Mouse (Mus musculus) lung, embryonic 15.5 days (tissue): ENCODE measurements around the gene Dpf3. TPM values are rescaled to one million over a fixed set of nuclear protein-coding genes. Genes with fewer than 3 reads are reported as not detected.

Source experiments
- ATAC-seq: fragments of 200-750 bp; cut with Nextera tagmentation; 2 replicates; pipeline ENCODE4 v1.8.0; 2017; ENCODE audit warnings: moderate number of reproducible peaks, borderline replicate concordance; ENCODE audit not compliant: low FRiP score, low TSS enrichment; ENCODE audit errors: extremely low read depth
- H3K27ac ChIP-seq: fragments of 300-500 bp; sonication (generic); 2 replicates; pipeline ENCODE4 v1.5.1; 2015; ENCODE audit warnings: moderate library complexity, mild to moderate bottlenecking, inconsistent platforms
- H3K27me3 ChIP-seq: fragments of 300-500 bp; sonication (generic); 2 replicates; pipeline ENCODE4 v1.6.1; 2015; ENCODE audit warnings: inconsistent platforms
- H3K36me3 ChIP-seq: fragments of 300-500 bp; sonication (generic); 2 replicates; pipeline ENCODE4 v1.6.1; 2015; ENCODE audit warnings: inconsistent platforms
- H3K4me1 ChIP-seq: fragments of 300-500 bp; sonication (generic); 2 replicates; pipeline ENCODE4 v1.6.1; 2015; ENCODE audit warnings: inconsistent platforms
- H3K4me2 ChIP-seq: fragments of 300-500 bp; sonication (generic); 2 replicates; pipeline ENCODE4 v1.6.1; 2015; ENCODE audit warnings: inconsistent platforms, mild to moderate bottlenecking, moderate library complexity
- H3K4me3 ChIP-seq: fragments of 300-500 bp; sonication (generic); 2 replicates; pipeline ENCODE4 v1.5.1; 2015; ENCODE audit warnings: mild to moderate bottlenecking, inconsistent platforms
- H3K9ac ChIP-seq: fragments of 300-500 bp; sonication (generic); 2 replicates; pipeline ENCODE4 v1.6.1; 2015; ENCODE audit warnings: inconsistent platforms
- H3K9me3 ChIP-seq: fragments of 300-500 bp; sonication (generic); 2 replicates; pipeline ENCODE4 v1.6.1; 2016; ENCODE audit warnings: inconsistent platforms
- WGBS: fragments of 180-500 bp; shearing (Covaris S2); methylation state at CpG from one replicate; pipeline ENCODE4 v1.1.7; 2015; 5-methylcytosine and 5-hydroxymethylcytosine counted together
- polyA plus RNA-seq: library from polyadenylated mRNA; unstranded; fragments of >200 nt; fragmentation: Nextera tagmentation; extraction: Ambion mirVana; gene quantifications from 2 replicates; pipeline ENCODE4 v1.2.1, GENCODE M21; 2015

Dpf3 gene
- polyA plus RNA-seq, 1 experiment from 2014 or later: 3.7 TPM

- WGBS: 31% methylated on average over 7 of the region's 7 CpGs
- Histone ChIP-seq H3K4me3 (no peak overlapping the region), H3K27ac (no peak overlapping the region), H3K9me3 (no peaks in the 10 kb centered on the region), H3K27me3 (no peaks in the 10 kb centered on the region), H3K36me3 (no peaks in the 10 kb centered on the region), H3K9ac (no peak overlapping the region), H3K4me1 (peaks cover 7% of the 10 kb centered on the region), H3K4me2 (no peak overlapping the region)
- ATAC-seq: no peak
Measured at GRCm38 (mm10) chr12:83220964-83221363, 266.6 kb downstream of the Dpf3 start.

- 58% methylated on average over 6 of the region's 6 CpGs for WGBS
Measured at GRCm38 (mm10) chr12:83213879-83214341, 273.6 kb downstream of the Dpf3 start.

GRCm38 (mm10) chr12:83211976-83212375 is 275.5 kb downstream of the Dpf3 start:
- Histone ChIP-seq H3K4me2 (no peak overlapping the region), H3K4me1 (no peaks in the 10 kb centered on the region), H3K4me3 (no peak overlapping the region), H3K27me3 (no peaks in the 10 kb centered on the region), H3K9me3 (no peaks in the 10 kb centered on the region), H3K9ac (no peak overlapping the region), H3K36me3 (no peaks in the 10 kb centered on the region), H3K27ac (no peak overlapping the region)
- ATAC-seq: no peak
- WGBS: 58% methylated on average over 2 of the region's 2 CpGs

More at GRCm38 (mm10) chr12:83213879-83214341, 273.6 kb downstream of the Dpf3 start:
- no peaks in the 10 kb centered on the region for H3K27me3 ChIP-seq
- no peak overlapping the region for H3K4me3 ChIP-seq
- H3K36me3 ChIP-seq: no peaks in the 10 kb centered on the region
- no peaks in the 10 kb centered on the region for H3K9me3 ChIP-seq
- H3K4me1 ChIP-seq: no peaks in the 10 kb centered on the region
- no peak overlapping the region for H3K27ac ChIP-seq
- ATAC-seq: no peak
- no peak overlapping the region for H3K9ac ChIP-seq
- no peak overlapping the region for H3K4me2 ChIP-seq

- no peaks in the 10 kb centered on the region for H3K4me1 ChIP-seq
- no peak overlapping the region for H3K4me2 ChIP-seq
- H3K4me3 ChIP-seq: no peak overlapping the region
- H3K27me3 ChIP-seq: no peaks in the 10 kb centered on the region
- ATAC-seq: no peak
- H3K27ac ChIP-seq: no peak overlapping the region
- no peaks in the 10 kb centered on the region for H3K9me3 ChIP-seq
- WGBS: 65% methylated on average over 7 of the region's 7 CpGs
- no peaks in the 10 kb centered on the region for H3K36me3 ChIP-seq
- no peak overlapping the region for H3K9ac ChIP-seq
Measured at GRCm38 (mm10) chr12:83211146-83211822, 276.2 kb downstream of the Dpf3 start.

- no peak for ATAC-seq
- no peak overlapping the region for H3K4me2 ChIP-seq
- no peaks in the 10 kb centered on the region for H3K4me1 ChIP-seq
- 70% methylated on average over 3 of the region's 3 CpGs for WGBS
- H3K36me3 ChIP-seq: no peaks in the 10 kb centered on the region
- H3K4me3 ChIP-seq: no peak overlapping the region
- H3K27me3 ChIP-seq: no peaks in the 10 kb centered on the region
- no peak overlapping the region for H3K27ac ChIP-seq
- no peak overlapping the region for H3K9ac ChIP-seq
- H3K9me3 ChIP-seq: no peaks in the 10 kb centered on the region
Measured at GRCm38 (mm10) chr12:83210735-83211134, 276.8 kb downstream of the Dpf3 start.

- no peaks in the 10 kb centered on the region for H3K27me3 ChIP-seq
- WGBS: 53% methylated on average over 5 of the region's 5 CpGs
- no peak overlapping the region for H3K27ac ChIP-seq
- H3K9me3 ChIP-seq: no peaks in the 10 kb centered on the region
- no peak overlapping the region for H3K4me2 ChIP-seq
- no peak for ATAC-seq
- no peaks in the 10 kb centered on the region for H3K4me1 ChIP-seq
- H3K4me3 ChIP-seq: no peak overlapping the region
- no peak overlapping the region for H3K9ac ChIP-seq
- no peaks in the 10 kb centered on the region for H3K36me3 ChIP-seq
Measured at GRCm38 (mm10) chr12:83210294-83210693, 277.2 kb downstream of the Dpf3 start.

- no peak overlapping the region for H3K4me2 ChIP-seq
- no peaks in the 10 kb centered on the region for H3K9me3 ChIP-seq
- no peak overlapping the region for H3K4me3 ChIP-seq
- 27% methylated on average over 6 of the region's 6 CpGs for WGBS
- H3K27me3 ChIP-seq: no peaks in the 10 kb centered on the region
- H3K9ac ChIP-seq: no peak overlapping the region
- H3K36me3 ChIP-seq: no peaks in the 10 kb centered on the region
- H3K4me1 ChIP-seq: no peaks in the 10 kb centered on the region
- no peak overlapping the region for H3K27ac ChIP-seq
- no peak for ATAC-seq
Measured at GRCm38 (mm10) chr12:83209461-83209860, 278.1 kb downstream of the Dpf3 start.

- Histone ChIP-seq H3K27me3 (no peaks in the 10 kb centered on the region), H3K4me3 (no peak overlapping the region), H3K4me2 (no peak overlapping the region), H3K9ac (no peak overlapping the region), H3K36me3 (no peaks in the 10 kb centered on the region), H3K9me3 (no peaks in the 10 kb centered on the region), H3K4me1 (no peaks in the 10 kb centered on the region), H3K27ac (no peak overlapping the region)
- no peak for ATAC-seq
- 72% methylated on average over 6 of the region's 6 CpGs for WGBS
Measured at GRCm38 (mm10) chr12:83208841-83209240, 278.7 kb downstream of the Dpf3 start.

GRCm38 (mm10) chr12:83208011-83208410 is 279.5 kb downstream of the Dpf3 start:
- Histone ChIP-seq H3K27me3 (no peaks in the 10 kb centered on the region), H3K4me1 (no peaks in the 10 kb centered on the region), H3K9me3 (no peaks in the 10 kb centered on the region), H3K9ac (no peak overlapping the region), H3K27ac (no peak overlapping the region), H3K36me3 (no peaks in the 10 kb centered on the region), H3K4me2 (no peak overlapping the region), H3K4me3 (no peak overlapping the region)
- WGBS: 64% methylated on average over 8 of the region's 8 CpGs
- ATAC-seq: no peak

- WGBS: 61% methylated on average over 5 of the region's 5 CpGs
Measured at GRCm38 (mm10) chr12:83207481-83207880, 280.0 kb downstream of the Dpf3 start.

GRCm38 (mm10) chr12:83206866-83207265 is 280.6 kb downstream of the Dpf3 start:
- no peak for ATAC-seq
- 53% methylated on average over 6 of the region's 6 CpGs for WGBS
- Histone ChIP-seq H3K9ac (no peak overlapping the region), H3K4me3 (no peak overlapping the region), H3K9me3 (no peaks in the 10 kb centered on the region), H3K4me2 (no peak overlapping the region), H3K36me3 (no peaks in the 10 kb centered on the region), H3K27me3 (no peaks in the 10 kb centered on the region), H3K4me1 (no peaks in the 10 kb centered on the region), H3K27ac (no peak overlapping the region)

More at GRCm38 (mm10) chr12:83207481-83207880, 280.0 kb downstream of the Dpf3 start:
- no peaks in the 10 kb centered on the region for H3K36me3 ChIP-seq
- ATAC-seq: no peak
- no peaks in the 10 kb centered on the region for H3K27me3 ChIP-seq
- H3K27ac ChIP-seq: no peak overlapping the region
- H3K4me2 ChIP-seq: no peak overlapping the region
- H3K4me3 ChIP-seq: no peak overlapping the region
- H3K4me1 ChIP-seq: no peaks in the 10 kb centered on the region
- H3K9me3 ChIP-seq: no peaks in the 10 kb centered on the region
- no peak overlapping the region for H3K9ac ChIP-seq

- Histone ChIP-seq H3K9ac (no peak overlapping the region), H3K4me1 (no peaks in the 10 kb centered on the region), H3K27me3 (no peaks in the 10 kb centered on the region), H3K4me3 (no peak overlapping the region), H3K9me3 (no peaks in the 10 kb centered on the region), H3K4me2 (no peak overlapping the region), H3K27ac (no peak overlapping the region), H3K36me3 (no peaks in the 10 kb centered on the region)
- ATAC-seq: no peak
- 45% methylated on average over 5 of the region's 5 CpGs for WGBS
Measured at GRCm38 (mm10) chr12:83204361-83204760, 283.2 kb downstream of the Dpf3 start.
